Mouse (Mus musculus) heart, adult 2 months (tissue): ENCODE results near the gene Zfp84. TPM values are rescaled to one million over a fixed set of nuclear protein-coding genes. Genes with fewer than 3 reads are reported as not detected.

Source experiments
- DNase-seq, 2 experiments: peaks; one replicate each; pipeline ENCODE4 v3.0.0; 2021
- H3K27ac ChIP-seq: fragments of 200-600 bp; 2 replicates; pipeline ENCODE4 v1.8.1; 2022
- H3K27me3 ChIP-seq: fragments of 200-500 bp; 2 replicates; pipeline ENCODE4 v1.6.1; 2012; ENCODE audit warnings: mild to moderate bottlenecking, low read length, inconsistent platforms, mixed read lengths; ENCODE audit not compliant: control insufficient read depth, insufficient read depth
- H3K36me3 ChIP-seq: fragments of 200-500 bp; 2 replicates; pipeline ENCODE4 v1.6.1; 2012; ENCODE audit warnings: low read length, inconsistent platforms; ENCODE audit not compliant: control insufficient read depth, insufficient read depth
- H3K4me1 ChIP-seq: fragments of 200-500 bp; 2 replicates; pipeline ENCODE4 v1.6.1; 2011; ENCODE audit warnings: low read length; ENCODE audit not compliant: control insufficient read depth, insufficient read depth
- H3K4me3 ChIP-seq: fragments of 200-600 bp; 2 replicates; pipeline ENCODE4 v1.8.1; 2022
- H3K79me2 ChIP-seq: fragments of 200-500 bp; replicated peaks from 2 replicates; pipeline ENCODE4 v1.6.1; 2012; ENCODE audit warnings: mild to moderate bottlenecking, inconsistent platforms, low read length, moderate library complexity, mixed read lengths; ENCODE audit not compliant: control insufficient read depth, insufficient read depth
- H3K9ac ChIP-seq: fragments of 200-500 bp; 2 replicates; pipeline ENCODE4 v1.6.1; 2012; ENCODE audit warnings: low read depth, mild to moderate bottlenecking, control low read depth, inconsistent platforms, low read length, mixed read lengths
- CTCF ChIP-seq: fragments of 200-600 bp; IDR thresholded peaks from 2 replicates; pipeline ENCODE4 v1.8.1; 2022; ENCODE audit warnings: antibody characterized with exemption, mild to moderate bottlenecking, moderate library complexity
- EP300 ChIP-seq: fragments of 200-500 bp; IDR thresholded peaks from 2 replicates; pipeline ENCODE4 v1.6.1; 2011; ENCODE audit warnings: low read depth, low read length, control low read depth; ENCODE audit not compliant: insufficient read depth
- POLR2A ChIP-seq: fragments of 200-500 bp; IDR thresholded peaks from 2 replicates; pipeline ENCODE4 v1.6.1; 2011; ENCODE audit warnings: mild to moderate bottlenecking, low read depth, low read length, control low read depth; ENCODE audit not compliant: insufficient read depth
- WGBS: fragments of 180-500 bp; shearing (Covaris S2); methylation state at CpG from one replicate; pipeline ENCODE4 v1.1.7; 2018; 5-methylcytosine and 5-hydroxymethylcytosine counted together
- intact Hi-C: fragments of 180-260 bp; cut with DNase I; formaldehyde crosslinking; loops from one replicate; pipeline ENCODE4 v1.15.1; 2025
- polyA plus RNA-seq: library from polyadenylated mRNA; depleted of rRNA; stranded (reverse); fragments of >200 nt; gene quantifications from 2 replicates; pipeline ENCODE4 v1.2.3, GENCODE M21; 2012
- total RNA-seq, 2 experiments: library from RNA; stranded (reverse); gene quantifications; 2 replicates each; pipeline ENCODE4 v1.2.3; 2021

Zfp84 gene
- total and polyA plus RNA-seq, 3 experiments = 3.7 to 10.4 (median 10.2) TPM

- TF ChIP-seq CTCF (no peak), POLR2A (no peak), EP300 (no peak)
Measured at GRCm38 (mm10) chr7:29764702-29765101, 3.6 kb upstream of the Zfp84 start.

GRCm38 (mm10) chr7:29767058-29767686 lies 1.2 kb upstream of the Zfp84 start:
- Histone ChIP-seq H3K27me3 (no peaks in the 10 kb centered on the region), H3K4me3 (peak overlapping the region; percentile 74), H3K9ac (peak overlapping the region; percentile 55), H3K27ac (peak overlapping the region; percentile 94), H3K36me3 (no peaks in the 10 kb centered on the region; the same call in 1 of the 2 replicates), H3K4me1 (peaks cover 5% of the 10 kb centered on the region), H3K79me2 (no peaks in the 10 kb centered on the region; the same call in 1 of the 2 replicates)
- intact Hi-C loops = loop anchor here (5.0 kb wide), 2 partner anchors 90 to 140 kb away; partner anchors contain the start of genes Zfp27, Zfp383 and Zfp420
- TF ChIP-seq CTCF (no peak), POLR2A (peak; percentile 66; the same call in 1 of the 2 replicates), EP300 (no peak)
- WGBS = 0% methylated on average over 15 of the region's 15 CpGs
- DNase-seq = peak; percentile 88

More at GRCm38 (mm10) chr7:29764702-29765101, 3.6 kb upstream of the Zfp84 start:
- intact Hi-C loops = loop anchor here (5.0 kb wide), 2 partner anchors 93 to 143 kb away; partner anchors contain the start of genes Zfp27, Zfp383 and Zfp420
- no peak for DNase-seq
- WGBS = 82% methylated on average over 7 of the region's 7 CpGs
- Histone ChIP-seq H3K9ac (no peak overlapping the region), H3K4me1 (peaks cover 5% of the 10 kb centered on the region), H3K27ac (no peak overlapping the region), H3K36me3 (no peaks in the 10 kb centered on the region; the same call in 1 of the 2 replicates), H3K79me2 (no peaks in the 10 kb centered on the region), H3K27me3 (no peaks in the 10 kb centered on the region), H3K4me3 (no peak overlapping the region)

- H3K79me2 ChIP-seq = peaks cover 2% of the 10 kb centered on the region; the same call in 1 of the 2 replicates
- peak overlapping the region; percentile 74 for H3K4me3 ChIP-seq
- WGBS = 4% methylated on average over 10 of the region's 10 CpGs
- peak overlapping the region; percentile 94 for H3K27ac ChIP-seq
- H3K27me3 ChIP-seq = no peaks in the 10 kb centered on the region
- no peak for TF ChIP-seq POLR2A
- TF ChIP-seq EP300 = no peak
- no peak for TF ChIP-seq CTCF
- H3K4me1 ChIP-seq = peaks cover 5% of the 10 kb centered on the region
- H3K9ac ChIP-seq = peak overlapping the region; percentile 70
- no peak for DNase-seq
- no peaks in the 10 kb centered on the region; the same call in 1 of the 2 replicates for H3K36me3 ChIP-seq
- intact Hi-C loops = loop anchor here (2.0 to 5.0 kb wide), 5 partner anchors 16 to 214 kb away; partner anchors contain the start of genes Zfp27, Zfp383, Zfp420 and Zfp568
Measured at GRCm38 (mm10) chr7:29768980-29769379, 628 bp downstream of the Zfp84 start.

- H3K79me2 ChIP-seq = peaks cover 5% of the 10 kb centered on the region; the same call in 1 of the 2 replicates
- no peaks in the 10 kb centered on the region; the same call in 1 of the 2 replicates for H3K4me1 ChIP-seq
- H3K36me3 ChIP-seq = peaks cover 8% of the 10 kb centered on the region
- no peak overlapping the region for H3K4me3 ChIP-seq
- no peak for TF ChIP-seq POLR2A
- TF ChIP-seq EP300 = no peak
- no peak for TF ChIP-seq CTCF
- WGBS = 75% methylated on average over 7 of the region's 7 CpGs
- no peak for DNase-seq
- no peaks in the 10 kb centered on the region for H3K27me3 ChIP-seq
- H3K27ac ChIP-seq = no peak overlapping the region
- intact Hi-C loops = no loop called here
- H3K9ac ChIP-seq = no peak overlapping the region
Measured at GRCm38 (mm10) chr7:29773503-29773902, 5.2 kb downstream of the Zfp84 start.

DNA sequence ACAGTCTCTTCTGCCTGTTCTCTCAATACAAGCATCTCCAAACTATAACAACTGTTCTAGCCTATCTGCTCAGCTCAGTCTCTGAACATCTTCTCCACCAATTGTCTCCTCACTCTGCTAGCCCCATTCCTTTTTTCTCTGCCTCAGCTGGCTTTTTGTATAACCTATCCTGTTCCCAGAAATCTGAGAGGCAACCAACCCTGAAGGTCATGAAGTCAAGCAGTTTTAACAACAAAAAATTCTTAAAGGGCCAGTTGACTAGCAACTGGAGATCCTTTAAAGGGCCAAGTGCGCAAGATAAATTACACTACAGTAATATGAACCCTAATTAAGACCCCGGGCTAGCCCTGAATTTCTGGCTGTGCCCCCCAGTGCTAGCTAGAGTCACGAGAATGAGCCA lies 6.0 kb downstream of the Zfp84 start:
- Histone ChIP-seq H3K4me1 (no peaks in the 10 kb centered on the region; the same call in 1 of the 2 replicates), H3K27ac (no peak overlapping the region), H3K4me3 (no peak overlapping the region), H3K36me3 (peaks cover 8% of the 10 kb centered on the region), H3K27me3 (no peaks in the 10 kb centered on the region), H3K79me2 (peaks cover 5% of the 10 kb centered on the region; the same call in 1 of the 2 replicates), H3K9ac (no peak overlapping the region)
- intact Hi-C loops = no loop called here
- WGBS = 96% methylated on average over 3 of the region's 3 CpGs
- DNase-seq = no peak
- TF ChIP-seq POLR2A = no peak
- no peak for TF ChIP-seq EP300
- TF ChIP-seq CTCF = no peak

DNA sequence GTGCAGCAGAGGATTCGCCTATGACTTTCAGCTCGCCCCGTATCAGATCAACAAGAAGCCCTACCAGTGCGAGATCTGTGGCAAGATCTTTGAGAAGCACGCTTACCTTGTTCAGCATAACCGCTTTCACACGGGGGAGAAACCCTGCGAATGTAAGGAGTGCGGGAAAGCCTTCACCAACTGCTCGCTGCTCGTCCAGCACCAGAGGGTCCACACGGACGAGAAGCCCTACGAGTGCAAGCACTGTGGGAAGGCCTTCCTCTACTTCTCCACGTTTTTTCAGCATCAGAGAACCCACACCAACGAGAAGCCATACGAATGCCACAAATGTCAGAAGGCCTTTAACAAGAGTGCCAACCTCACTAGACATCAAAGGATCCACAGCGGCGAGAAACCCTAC lies 8.2 kb downstream of the Zfp84 start:
- 0 out of 2 replicates have a peak, but pooled peaks cover 5% of the 10 kb centered on the region for H3K79me2 ChIP-seq
- no peaks in the 10 kb centered on the region; the same call in 1 of the 2 replicates for H3K4me1 ChIP-seq
- no peak for TF ChIP-seq EP300
- TF ChIP-seq CTCF = no peak
- TF ChIP-seq POLR2A = no peak
- DNase-seq = no peak
- intact Hi-C loops = no loop called here
- 97% methylated on average over 19 of the region's 19 CpGs for WGBS
- H3K4me3 ChIP-seq = no peak overlapping the region
- no peak overlapping the region for H3K9ac ChIP-seq
- H3K27me3 ChIP-seq = no peaks in the 10 kb centered on the region
- no peak overlapping the region for H3K27ac ChIP-seq
- peaks cover 8% of the 10 kb centered on the region for H3K36me3 ChIP-seq
